Mouse (Mus musculus): ENCODE measurements around the gene Syf2. TPM values are rescaled to one million over a fixed set of nuclear protein-coding genes. Genes with fewer than 3 reads are reported as not detected.
"Not testable (repeated sequence)": the region's sequence is repeated elsewhere in the genome, so short reads cannot be mapped to it uniquely, and the experiment has no call there.

Gene Syf2
- 10 to 100 TPM; 45.1 to 48.7 TPM for total RNA-seq (2021)
- long read RNA-seq, experiment 1, transcript Syf2-201 (7 exons, 1,369 nt): major isoform, 77 of 81 reads
- long read RNA-seq, experiment 1, partial matches to known transcripts: 1 of 81 reads
- long read RNA-seq, experiment 1, other reads (novel, unspliced or antisense): 3 of 81 reads
- long read RNA-seq, experiment 2, transcript Syf2-201 (7 exons, 1,369 nt): major isoform, 55 of 60 reads
- long read RNA-seq, experiment 2, partial matches to known transcripts: 2 of 60 reads
- long read RNA-seq, experiment 2, other reads (novel, unspliced or antisense): 2 of 60 reads

GRCm38 (mm10) chr4:134930684-134931481 lies at the start of gene Syf2:
Syf2 (plus strand) TSS chr4:134930898.
- DNase-seq: peak; percentile 95 to 96
- intact Hi-C loops (cut with DNase I): no loop called here

DNA sequence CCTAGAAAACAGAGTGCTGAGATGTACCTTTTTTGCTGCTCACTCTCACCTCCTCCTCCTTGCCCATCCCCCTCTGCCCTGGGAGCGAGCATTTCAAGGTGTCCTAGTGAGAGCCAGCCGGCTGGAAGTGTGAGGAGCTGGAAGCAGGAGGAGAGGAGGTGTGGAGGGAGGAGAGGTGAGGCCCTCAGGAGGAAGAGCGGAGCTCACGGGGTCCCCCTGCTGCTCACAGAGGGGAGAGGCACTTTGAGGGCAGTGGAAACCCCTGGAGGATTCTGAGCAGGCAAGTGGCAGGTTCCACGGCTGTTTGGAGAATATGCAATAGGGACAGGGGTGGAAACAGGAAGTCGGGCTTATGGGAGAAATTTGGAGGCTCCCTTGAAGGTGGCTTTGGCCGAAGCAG lies 47.4 kb upstream of the Syf2 start:
- intact Hi-C loops (cut with DNase I): no loop called here
- DNase-seq: peak; percentile 40 to 61

DNA sequence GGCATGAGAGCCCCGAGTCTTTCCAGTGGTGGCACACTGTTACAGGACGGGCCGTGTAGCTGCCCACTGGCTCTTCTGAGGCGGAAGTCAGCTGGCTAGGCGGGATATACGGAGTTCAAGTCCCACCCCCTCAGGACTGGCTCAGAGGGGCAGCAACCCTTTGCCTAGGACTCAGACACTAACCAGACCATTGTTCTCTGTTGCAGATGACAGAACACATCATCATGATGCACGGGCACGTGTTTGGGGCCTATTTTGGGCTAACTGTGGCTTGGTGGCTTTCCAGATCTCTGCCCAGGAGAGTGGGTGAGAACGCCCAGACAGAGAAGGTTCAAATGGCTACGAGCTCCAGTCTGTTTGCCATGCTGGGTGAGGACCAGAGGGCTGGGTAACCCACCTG lies 46.9 kb upstream of the Syf2 start:
- intact Hi-C loops (cut with DNase I): no loop called here
- peak in 1 of 2 experiments; percentile 25 for DNase-seq

- intact Hi-C loops (cut with DNase I): no loop called here
- DNase-seq: peak in 1 of 2 experiments; percentile 12
Measured at GRCm38 (mm10) chr4:134884364-134884763, 46.3 kb upstream of the Syf2 start.

GRCm38 (mm10) chr4:134892096-134892495 lies 38.6 kb upstream of the Syf2 start:
- peak; percentile 51 to 68 for DNase-seq
- intact Hi-C loops (cut with DNase I): no loop called here

DNA sequence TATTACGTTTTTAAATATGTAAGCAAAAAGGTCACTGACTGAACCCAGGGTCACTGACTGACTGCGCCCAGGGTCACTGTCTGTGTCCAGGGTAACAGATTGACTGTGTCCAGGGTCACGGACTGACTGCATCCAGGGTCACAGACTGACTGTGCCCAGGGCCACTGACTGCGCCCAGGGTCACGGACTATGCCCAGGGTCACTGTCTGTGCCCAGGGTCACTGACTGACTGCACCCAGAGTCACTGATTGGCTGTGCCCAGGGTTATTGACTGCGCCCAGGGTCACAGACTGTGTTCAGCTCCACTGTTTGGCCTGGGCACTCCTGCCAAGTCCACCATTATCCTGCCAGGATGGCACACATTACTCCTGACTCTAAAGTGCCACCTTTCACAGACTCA lies 33.4 kb upstream of the Syf2 start:
- intact Hi-C loops (cut with DNase I): no loop called here

DNA sequence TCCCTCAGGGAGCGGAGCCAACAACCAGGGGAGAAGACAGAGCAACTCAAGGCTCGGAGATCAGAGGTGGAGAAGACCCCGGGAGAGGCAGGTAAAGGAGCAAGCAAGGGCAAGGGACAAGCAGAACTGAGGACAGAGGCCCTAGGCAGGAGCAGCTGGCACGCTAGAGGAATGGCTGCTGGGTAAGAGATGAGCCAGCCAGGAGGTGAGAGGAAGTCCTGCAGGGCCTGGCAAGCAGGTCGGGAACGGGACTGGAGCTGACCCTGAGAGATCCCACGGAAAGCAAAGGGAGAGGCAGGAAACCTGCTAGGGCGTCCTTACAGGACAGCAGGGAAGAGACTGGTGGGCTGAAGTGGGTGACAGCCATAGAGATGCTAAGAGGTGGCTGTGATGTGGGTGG lies 29.6 kb upstream of the Syf2 start:
- intact Hi-C loops (cut with DNase I): no loop called here
- DNase-seq: no peak

More for the DNA sequence above, 33.4 kb upstream of the Syf2 start:
- no peak for DNase-seq

- DNase-seq: no peak
- intact Hi-C loops (cut with DNase I): no loop called here
Measured at GRCm38 (mm10) chr4:134903046-134903445, 27.7 kb upstream of the Syf2 start.

- DNase-seq; intact Hi-C loops (cut with DNase I): not testable (repeated sequence)
Measured at GRCm38 (mm10) chr4:134911406-134911805, 19.3 kb upstream of the Syf2 start.

- intact Hi-C loops (cut with DNase I): no loop called here
- peak; percentile 75 to 80 for DNase-seq
Measured at GRCm38 (mm10) chr4:134913413-134913812, 17.3 kb upstream of the Syf2 start.

DNA sequence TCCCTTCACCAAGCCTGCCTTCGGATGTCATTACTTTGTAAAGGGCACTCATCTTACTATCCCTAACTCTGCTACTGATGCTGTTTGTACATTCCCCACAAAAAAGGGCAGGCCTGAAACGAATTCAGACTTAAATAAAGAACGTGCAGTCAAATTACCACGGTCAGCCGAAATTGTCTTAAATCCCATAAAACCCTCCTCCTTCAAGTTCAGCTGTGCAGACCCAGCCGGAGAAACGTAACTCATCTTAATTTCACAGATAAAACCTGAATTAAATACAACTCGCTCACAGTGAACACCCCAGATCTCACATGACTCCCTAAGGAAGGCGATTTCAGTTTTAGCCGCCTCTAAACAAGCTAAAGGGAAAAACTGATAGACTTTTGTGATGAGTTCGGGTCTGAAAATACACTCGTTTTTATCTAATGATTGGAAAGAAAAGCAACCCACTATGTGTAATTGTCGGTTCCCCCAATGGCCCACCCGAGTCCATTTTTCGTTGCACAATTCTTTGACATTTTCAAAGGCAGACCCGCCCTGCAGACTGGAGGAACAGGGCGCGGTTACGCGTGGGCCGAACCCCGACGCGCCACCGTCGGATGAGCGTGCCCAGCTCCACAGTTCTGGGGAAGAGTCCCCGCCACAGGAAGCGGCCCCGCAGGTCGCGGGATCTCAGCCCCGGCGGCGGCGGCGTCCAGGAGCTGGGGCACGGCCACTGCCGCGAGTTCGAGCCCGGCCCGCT lies 16.4 kb upstream of the Syf2 start:
- intact Hi-C loops (cut with DNase I): no loop called here
- no peak for DNase-seq

GRCm38 (mm10) chr4:134914864-134915209 lies 15.9 kb upstream of the Syf2 start, which contains the start of gene Tmem50a:
Tmem50a (minus strand) TSS chr4:134915024.
- DNase-seq: peak; percentile 95 to 96
- intact Hi-C loops (cut with DNase I): no loop called here

GRCm38 (mm10) chr4:134915223-134916050 lies 15.3 kb upstream of the Syf2 start:
- intact Hi-C loops (cut with DNase I): no loop called here

DNA sequence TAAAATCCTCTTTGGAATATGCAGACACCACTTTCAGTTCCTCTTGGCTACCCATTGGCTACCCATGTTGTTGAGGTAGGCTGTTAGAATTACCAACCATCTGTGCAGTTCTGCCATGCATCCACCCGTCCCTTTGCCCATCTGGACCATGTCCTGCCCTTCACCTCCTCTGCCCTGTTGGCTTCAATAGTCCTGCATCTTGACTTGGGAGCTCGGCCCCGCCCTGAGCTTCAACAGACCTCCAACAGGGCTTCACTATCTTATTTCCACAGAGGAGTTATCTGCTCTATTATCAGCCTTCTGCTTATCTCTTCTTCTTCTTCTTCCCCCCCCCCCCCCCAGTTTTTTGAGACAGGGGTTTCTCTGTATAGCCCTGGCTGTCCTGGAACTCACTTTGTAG lies 13.5 kb upstream of the Syf2 start:
- DNase-seq: no peak
- intact Hi-C loops (cut with DNase I): no loop called here

More at GRCm38 (mm10) chr4:134915223-134916050, 15.3 kb upstream of the Syf2 start:
- DNase-seq: no peak

DNA sequence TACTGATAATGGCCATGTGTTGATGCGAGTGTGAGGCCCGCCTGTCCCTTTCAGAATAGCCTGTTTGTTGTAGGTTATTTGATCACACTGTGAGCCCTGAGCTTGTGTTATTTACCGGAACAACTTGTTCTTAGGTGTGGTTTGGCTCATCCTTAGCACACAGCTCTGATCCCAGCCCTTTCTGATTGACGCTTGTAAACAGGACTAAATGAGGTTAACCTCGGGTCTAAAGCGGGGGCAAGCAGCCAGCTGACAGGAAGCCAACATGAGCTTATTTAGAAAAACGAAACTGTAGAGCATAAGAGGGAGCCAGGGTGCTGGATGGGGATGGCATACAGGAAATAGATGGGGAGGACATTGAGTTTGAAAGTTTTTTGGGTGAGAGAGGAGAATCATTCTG lies 12.3 kb upstream of the Syf2 start:
- intact Hi-C loops (cut with DNase I): no loop called here
- peak; percentile 66 to 75 for DNase-seq

DNA sequence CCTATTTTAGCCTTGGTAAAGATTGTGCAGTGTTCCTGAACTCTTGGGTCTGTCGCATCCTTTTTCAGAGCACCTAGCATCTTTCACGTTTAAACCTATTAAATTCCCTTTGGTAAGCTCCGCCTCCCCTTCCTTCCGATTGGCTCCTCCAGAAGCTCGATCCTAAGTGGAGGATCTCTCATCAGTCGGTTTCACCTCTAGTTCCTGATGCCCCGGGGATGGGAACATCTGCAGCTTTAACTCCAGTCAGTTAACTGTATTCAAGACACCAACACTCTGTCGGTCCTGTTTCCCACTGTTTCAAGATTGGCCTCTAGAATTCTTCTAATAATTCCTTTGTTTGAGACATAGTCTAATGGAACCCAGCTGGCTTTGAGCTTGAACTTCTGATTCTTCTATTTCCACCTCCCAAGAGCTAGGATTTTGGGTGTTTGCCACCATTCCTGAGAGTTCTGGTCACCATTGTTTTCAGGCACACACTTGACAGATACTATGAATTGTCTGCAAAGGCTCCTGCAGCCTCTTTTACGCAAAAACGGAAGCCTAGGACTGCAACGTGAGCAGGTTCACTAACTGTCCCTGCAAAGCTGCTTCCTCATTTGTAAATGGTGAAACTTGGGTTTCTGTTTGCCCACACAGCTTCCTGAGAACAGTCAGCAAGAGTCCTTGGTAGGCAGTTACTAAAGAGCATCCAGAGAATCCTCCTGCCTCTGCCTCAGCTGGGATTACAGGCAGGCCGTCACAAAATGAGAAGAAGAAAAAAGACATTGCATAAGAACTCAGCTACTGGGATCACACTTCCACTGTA lies 10.8 kb upstream of the Syf2 start:
- intact Hi-C loops (cut with DNase I): no loop called here
- DNase-seq: no peak

GRCm38 (mm10) chr4:134920631-134921030 lies 10.1 kb upstream of the Syf2 start:
- no peak for DNase-seq
- intact Hi-C loops (cut with DNase I): no loop called here

DNA sequence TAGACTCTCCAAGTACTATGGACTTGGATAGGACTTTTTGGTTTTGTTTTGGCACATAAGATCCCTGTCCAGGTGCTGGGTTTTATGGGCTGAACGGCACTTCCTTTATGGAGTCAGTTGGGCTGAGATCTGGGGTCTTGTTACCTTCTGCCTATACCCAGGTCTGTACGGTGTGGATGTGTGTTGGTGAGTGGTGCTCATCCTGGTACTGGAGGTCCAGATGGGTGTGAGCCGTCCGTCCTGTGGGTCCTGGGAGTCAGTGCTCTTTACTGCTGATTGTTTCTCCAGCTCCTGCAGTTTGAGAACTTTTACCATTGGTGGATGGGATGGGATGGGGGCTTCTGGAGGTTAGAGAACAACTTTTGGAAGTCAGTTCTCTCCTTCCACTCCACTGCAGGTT lies 9.0 kb upstream of the Syf2 start:
- no peak for DNase-seq
- intact Hi-C loops (cut with DNase I): no loop called here

DNA sequence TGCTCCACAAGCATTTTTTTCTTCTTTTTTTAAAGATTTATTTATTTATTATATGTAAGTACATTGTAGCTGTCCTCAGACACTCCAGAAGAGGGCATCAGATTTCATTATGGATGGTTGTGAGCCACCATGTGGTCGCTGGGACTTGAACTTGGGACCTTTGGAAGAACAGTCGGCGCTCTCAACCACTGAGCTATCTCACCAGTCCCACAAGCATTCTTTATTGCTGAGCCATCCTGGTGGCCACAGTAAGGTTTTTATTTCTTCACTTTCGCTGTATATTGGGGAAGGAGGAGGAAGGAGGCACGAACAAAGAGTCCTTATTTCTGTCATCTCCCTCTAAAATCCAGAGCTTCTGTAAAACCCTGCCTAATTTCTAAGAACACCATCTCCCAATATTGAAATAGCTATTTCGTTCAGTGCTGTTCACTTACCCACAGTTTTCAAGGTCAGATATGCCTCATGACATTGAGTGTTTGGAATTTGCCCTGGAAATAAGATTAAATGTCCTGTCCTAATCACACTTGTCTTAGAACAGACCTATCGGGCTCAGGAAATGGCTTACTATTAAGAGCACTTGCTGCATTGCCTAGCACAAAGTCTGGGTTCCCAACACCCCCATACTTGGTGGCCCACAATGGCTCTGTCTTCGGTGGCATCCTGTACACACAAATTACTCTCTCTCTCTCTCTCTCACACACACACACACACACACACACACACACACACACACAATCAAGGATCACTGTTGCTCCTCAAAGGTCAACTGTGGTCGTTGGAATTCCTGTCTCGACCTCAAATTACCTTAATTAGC lies 8.4 kb upstream of the Syf2 start:
- intact Hi-C loops (cut with DNase I): no loop called here
- DNase-seq: peak; percentile 24 to 37
